Mouse (Mus musculus) megakaryocyte, embryonic 14.5 days (primary cell): ENCODE results near the gene Ubxn6.

Source experiments
- FLI1 ChIP-seq: IDR thresholded peaks from 2 replicates; pipeline ENCODE4 v1.6.1; 2012; ENCODE audit warnings: low read length, inconsistent platforms, mixed read lengths
- GATA1 ChIP-seq: IDR thresholded peaks from 3 replicates; pipeline ENCODE4 v1.6.1; 2012; ENCODE audit warnings: mixed read lengths, low read length, inconsistent platforms, borderline replicate concordance

GRCm38 (mm10) chr17:56022989-56023290 lies 51.9 kb downstream of the Ubxn6 start:
- TF ChIP-seq GATA1 (no peak), FLI1 (no peak)
